ENCODE assay signal across 24 mouse cellular contexts in genomic region chr9:124071506-124071905, GRCm38 (mm10). TPM values are rescaled to one million over a fixed set of nuclear protein-coding genes. Genes with fewer than 3 reads are reported as not detected.
A peak's percentile ranks its signal among the peaks of the same experiment; 100 is the strongest.
DNase-seq lines count a peak whose midpoint lies in the region; ATAC-seq and TF ChIP-seq lines count a peak whose summit lies in the region.
"Had no signal": no experiment of that assay in that cellular context is flagged by ENCODE, and none has a peak within 500 bp of the region (broad histone marks: within the 10 kb centered on the region; RNA-seq: fewer than 3 reads in every experiment).

No protein-coding gene starts in this region.

- no peaks in the 10 kb centered on the region for H3K9me3 ChIP-seq in liver, embryonic 16.5 days (replicated peaks; ENCODE audit: control insufficient read depth, low read length)
- H3K9me3 ChIP-seq: forebrain, embryonic 10.5 days; heart, embryonic 12.5 days; intestine, embryonic 15.5 days; limb, embryonic 10.5 days had no signal

- no peaks in the 10 kb centered on the region for H3K27me3 ChIP-seq in liver, embryonic 16.5 days (ENCODE audit: control insufficient read depth, insufficient read depth, low read depth, low read length)
- H3K27me3 ChIP-seq: heart, embryonic 12.5 days; intestine, embryonic 15.5 days had no signal

- 0 out of 2 replicates have a peak, but pooled peaks have one; percentile 27 for ATAC-seq in liver, embryonic 16.5 days (ENCODE audit: low read depth)
- 0 out of 2 replicates have a peak, but pooled peaks have one; percentile 19 for ATAC-seq in neutrophil, adult 5-6 weeks (ENCODE audit: extremely low read depth, insufficient number of reproducible peaks, low FRiP score, poor library complexity, severe bottlenecking)
- ATAC-seq: forebrain, postnatal 0 days; intestine, embryonic 15.5 days; midbrain, embryonic 16.5 days had no signal

- no peak overlapping the region for H3K4me3 ChIP-seq in liver, embryonic 16.5 days (ENCODE audit: low read depth, low read length)
- H3K4me3 ChIP-seq in gastrocnemius, adult 2 months, result no peak overlapping the region
- H3K4me3 ChIP-seq: forebrain, embryonic 10.5 days; heart, embryonic 12.5 days; intestine, embryonic 15.5 days; layer of hippocampus, adult 2 months; limb, embryonic 10.5 days had no signal

- H3K36me3 ChIP-seq in liver, embryonic 16.5 days (ENCODE audit: control insufficient read depth, insufficient read depth), result no peaks in the 10 kb centered on the region
- H3K36me3 ChIP-seq: forebrain, embryonic 10.5 days; heart, embryonic 12.5 days; intestine, embryonic 15.5 days; limb, embryonic 10.5 days had no signal

- TF ChIP-seq CTCF in gastrocnemius, adult 2 months (IDR thresholded peaks at IDR 0.05), result no peak

- no peak overlapping the region for H3K9ac ChIP-seq in liver, embryonic 16.5 days (ENCODE audit: low read depth, low read length)
- H3K9ac ChIP-seq: forebrain, postnatal 0 days; heart, embryonic 12.5 days; hindbrain, embryonic 14.5 days; intestine, embryonic 15.5 days; liver, embryonic 14.5 days had no signal

- WGBS in liver, embryonic 16.5 days (ENCODE audit: insufficient replicate concordance), result 73% methylated on average over 1 of the region's 1 CpGs

- DNase-seq in heart, adult 11 months, result peak; percentile 89
- no peak for DNase-seq in heart, postnatal 14 days
- DNase-seq in liver, result no peak
- peak; percentile 27 for DNase-seq in brain, adult 2 months (ENCODE audit: low read depth, low spot score)
- no peak for DNase-seq in testis, postnatal 14 days (ENCODE audit: low spot score)
- no peak for DNase-seq in gastrocnemius, adult 2 months
- DNase-seq: adrenal gland, adult 8-10 months; cerebellum, adult 2 months; forebrain, postnatal 0 days; lung, postnatal 10 days had no signal

- no peak overlapping the region for H3K27ac ChIP-seq in liver, embryonic 16.5 days (ENCODE audit: low read length)
- no peak overlapping the region for H3K27ac ChIP-seq in gastrocnemius, adult 2 months
- H3K27ac ChIP-seq: forebrain, embryonic 10.5 days; hindbrain, embryonic 14.5 days; intestine, embryonic 15.5 days; kidney, postnatal 0 days; layer of hippocampus, adult 2 months; limb, embryonic 10.5 days; liver, embryonic 14.5 days had no signal

- H3K4me1 ChIP-seq in liver, embryonic 16.5 days (ENCODE audit: control insufficient read depth, low read depth, low read length), result no peaks in the 10 kb centered on the region
- H3K4me1 ChIP-seq: forebrain, embryonic 10.5 days; heart, embryonic 12.5 days; intestine, embryonic 15.5 days; limb, embryonic 10.5 days had no signal

- H3K4me2 ChIP-seq in liver, embryonic 16.5 days (ENCODE audit: low read depth, low read length), result no peak overlapping the region
- H3K4me2 ChIP-seq: heart, embryonic 12.5 days; hindbrain, embryonic 14.5 days; intestine, embryonic 15.5 days had no signal

- intact Hi-C loops in heart, postnatal 14 days (cut with DNase I), result no loop called here
- intact Hi-C loops in gastrocnemius, adult 2 months (cut with DNase I), result no loop called here

RNA-seq across cellular contexts. Expression of gene Ccr2, which starts 30.2 kb away (rescaled TPM):
- under 1 TPM; 0.85 to 0.93 TPM for total RNA-seq in heart, postnatal 14 days (2021)
- 4.3 and 5.6 TPM in 2 replicates for polyA plus RNA-seq in liver, embryonic 16.5 days (2015; fragmentation: Nextera tagmentation; extraction: Ambion mirVana)
- 62.9 and 70.1 TPM in 2 replicates for total RNA-seq in neutrophil, adult 5-6 weeks (2017)
- total RNA-seq in gastrocnemius, adult 2 months (2021), result under 1 TPM; 0.47 to 0.51 TPM
- polyA plus RNA-seq: midbrain, embryonic 16.5 days had no signal

RNA-seq across cellular contexts. Expression of gene Ccr3, which starts 49.7 kb away (rescaled TPM):
- total RNA-seq in heart, postnatal 14 days (2021), result not detected
- polyA plus RNA-seq in liver, embryonic 16.5 days (2015; fragmentation: Nextera tagmentation; extraction: Ambion mirVana), result 0.14 and 0.18 TPM in 2 replicates
- total RNA-seq in neutrophil, adult 5-6 weeks (2017), result 10.1 and 10.7 TPM in 2 replicates
- total RNA-seq in gastrocnemius, adult 2 months (2021), result not detected
- total RNA-seq: adrenal gland, adult 8-10 months; gastrocnemius, postnatal 4 days; heart, postnatal 25 days; layer of hippocampus, adult 2 months; left cerebral cortex, adult 8-10 months had no signal
- polyA plus RNA-seq: cerebellum, adult 2 months; forebrain, embryonic 10.5 days; forebrain, postnatal 0 days; hindbrain, embryonic 14.5 days; kidney, postnatal 0 days; limb, embryonic 10.5 days; midbrain, embryonic 16.5 days had no signal

RNA-seq across cellular contexts. Expression of gene Ccr5, which starts 49.8 kb away (rescaled TPM):
- 1 to 10 TPM in 1 of 2 experiments, under 1 TPM in 1; 0.66 to 2.0 TPM for total RNA-seq in heart, postnatal 14 days (2021)
- 2.2 and 2.6 TPM in 2 replicates for polyA plus RNA-seq in liver, embryonic 16.5 days (2015; fragmentation: Nextera tagmentation; extraction: Ambion mirVana)
- 0.70 and 1.5 TPM in 2 replicates for total RNA-seq in neutrophil, adult 5-6 weeks (2017)
- under 1 TPM; 0.11 to 0.77 TPM for total RNA-seq in gastrocnemius, adult 2 months (2021)

Comparison
In these comparisons a context has a peak if more than half of its experiments do, and no peak if none do; other contexts are left out.
1. DNase-seq: peak in heart, adult 11 months (single experiment) and brain, adult 2 months (single experiment); none in heart, postnatal 14 days (0 of 2), liver (single experiment), testis, postnatal 14 days (single experiment) and gastrocnemius, adult 2 months (single experiment).
2. RNA of gene Ccr2, which starts 30.2 kb away (total RNA-seq): 62.9 to 70.1 TPM in neutrophil, adult 5-6 weeks; 0.85 to 0.93 TPM in heart, postnatal 14 days and 0.47 to 0.51 TPM in gastrocnemius, adult 2 months; every median in the first group is over 10 times any median in the second.
3. RNA of gene Ccr3, which starts 49.7 kb away (total RNA-seq): 10.1 to 10.7 TPM in neutrophil, adult 5-6 weeks; not detected in heart, postnatal 14 days and not detected in gastrocnemius, adult 2 months; every median in the first group is over 10 times any median in the second.